Mouse (Mus musculus) neural tube, embryonic 14.5 days (tissue): ENCODE results near the gene Ercc8. TPM values are rescaled to one million over a fixed set of nuclear protein-coding genes. Genes with fewer than 3 reads are reported as not detected.

ENCODE experiments used
- ATAC-seq: fragments of 200-750 bp; cut with Nextera tagmentation; 2 replicates; pipeline ENCODE4 v1.8.0; 2017; ENCODE audit warnings: low read depth, mild to moderate bottlenecking, moderate TSS enrichment, moderate library complexity
- H3K27ac ChIP-seq: fragments of 300-500 bp; sonication (generic); 2 replicates; pipeline ENCODE4 v1.5.1; 2014; ENCODE audit warnings: low read depth, mild to moderate bottlenecking, control low read depth, low read length, moderate library complexity, mixed read lengths
- H3K27me3 ChIP-seq: fragments of 300-500 bp; sonication (generic); 2 replicates; pipeline ENCODE4 v1.6.1; 2014; ENCODE audit warnings: low read length; ENCODE audit not compliant: control insufficient read depth, insufficient read depth
- H3K36me3 ChIP-seq: fragments of 300-500 bp; sonication (generic); 2 replicates; pipeline ENCODE4 v1.6.1; 2014; ENCODE audit warnings: low read length, mixed read lengths; ENCODE audit not compliant: control insufficient read depth, insufficient read depth
- H3K4me1 ChIP-seq: fragments of 300-500 bp; sonication (generic); 2 replicates; pipeline ENCODE4 v1.6.1; 2014; ENCODE audit warnings: low read length; ENCODE audit not compliant: control insufficient read depth, insufficient read depth
- H3K4me2 ChIP-seq: fragments of 300-500 bp; sonication (generic); 2 replicates; pipeline ENCODE4 v1.6.1; 2014; ENCODE audit warnings: mild to moderate bottlenecking, low read depth, low read length, control low read depth
- H3K4me3 ChIP-seq: fragments of 300-500 bp; sonication (generic); 2 replicates; pipeline ENCODE4 v1.5.1; 2014; ENCODE audit warnings: low read depth, low read length, control low read depth, mixed read lengths
- H3K9ac ChIP-seq: fragments of 300-500 bp; sonication (generic); replicated peaks from 2 replicates; pipeline ENCODE4 v1.6.1; 2014; ENCODE audit warnings: low read depth, mild to moderate bottlenecking, control low read depth, low read length, mixed read lengths
- H3K9me3 ChIP-seq: fragments of 300-500 bp; sonication (generic); 2 replicates; pipeline ENCODE4 v1.6.1; 2016; ENCODE audit warnings: low read length; ENCODE audit not compliant: control insufficient read depth
- WGBS: fragments of 180-500 bp; shearing (Covaris S2); extraction: QIAGEN DNeasy Blood & Tissue Kit; methylation state at CpG from one replicate; pipeline ENCODE4 v1.1.7; 2014; 5-methylcytosine and 5-hydroxymethylcytosine counted together
- polyA plus RNA-seq: library from polyadenylated mRNA; unstranded; fragments of >200 nt; fragmentation: Nextera tagmentation; extraction: Ambion mirVana; gene quantifications from 2 replicates; pipeline ENCODE4 v1.2.1, GENCODE M21; 2014

Ercc8 gene
- polyA plus RNA-seq, 1 experiment from 2014 or later = 37.5 TPM

DNA sequence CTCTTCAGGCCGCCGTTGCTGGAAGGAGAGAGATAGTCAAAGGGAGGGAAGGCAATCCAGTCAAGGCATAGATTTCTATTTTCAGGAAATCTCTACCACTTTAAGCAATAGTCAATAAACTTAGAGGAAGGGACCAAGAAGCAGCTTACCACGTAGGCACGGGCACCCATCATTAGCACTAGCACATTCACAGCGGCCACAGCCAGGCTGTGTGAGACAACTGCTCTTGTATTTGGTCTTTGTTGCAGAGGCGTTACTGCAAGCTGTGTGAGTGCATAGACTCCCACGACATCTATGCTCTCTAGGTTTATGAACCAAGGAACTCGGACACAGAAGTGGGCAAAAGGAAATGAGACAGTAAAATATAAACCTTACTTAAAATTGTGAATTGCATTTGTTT is 14.4 kb upstream of the Ercc8 start:
- H3K36me3 ChIP-seq = no peaks in the 10 kb centered on the region
- H3K4me3 ChIP-seq = no peak overlapping the region
- no peak overlapping the region for H3K9ac ChIP-seq
- no peaks in the 10 kb centered on the region for H3K4me1 ChIP-seq
- 89% methylated on average over 8 of the region's 8 CpGs for WGBS
- no peak overlapping the region for H3K27ac ChIP-seq
- no peak overlapping the region for H3K4me2 ChIP-seq
- no peak for ATAC-seq
- no peaks in the 10 kb centered on the region for H3K27me3 ChIP-seq
- H3K9me3 ChIP-seq = no peaks in the 10 kb centered on the region

DNA sequence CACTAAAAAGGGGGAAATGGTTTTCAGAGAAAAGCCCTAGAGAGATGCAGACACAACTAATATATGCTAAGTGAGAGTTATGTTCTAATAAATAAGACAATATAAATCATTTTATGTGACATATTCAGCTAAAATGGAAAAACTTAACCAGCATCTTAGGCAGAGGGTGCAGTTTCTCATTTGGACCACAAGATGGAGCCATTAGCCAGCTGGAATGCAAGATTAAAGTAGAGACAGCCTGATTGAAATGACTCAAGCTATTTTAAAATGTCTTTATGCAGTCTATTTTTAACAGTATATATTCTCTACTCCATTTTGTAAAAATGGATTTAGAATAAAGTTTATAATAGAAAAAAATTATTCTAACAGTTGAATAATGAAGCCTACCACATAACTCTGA is 6.7 kb upstream of the Ercc8 start:
- Histone ChIP-seq H3K4me1 (no peaks in the 10 kb centered on the region), H3K4me2 (no peak overlapping the region), H3K9ac (no peak overlapping the region), H3K27ac (no peak overlapping the region), H3K36me3 (no peaks in the 10 kb centered on the region), H3K9me3 (no peaks in the 10 kb centered on the region), H3K27me3 (no peaks in the 10 kb centered on the region), H3K4me3 (no peak overlapping the region)
- no peak for ATAC-seq

DNA sequence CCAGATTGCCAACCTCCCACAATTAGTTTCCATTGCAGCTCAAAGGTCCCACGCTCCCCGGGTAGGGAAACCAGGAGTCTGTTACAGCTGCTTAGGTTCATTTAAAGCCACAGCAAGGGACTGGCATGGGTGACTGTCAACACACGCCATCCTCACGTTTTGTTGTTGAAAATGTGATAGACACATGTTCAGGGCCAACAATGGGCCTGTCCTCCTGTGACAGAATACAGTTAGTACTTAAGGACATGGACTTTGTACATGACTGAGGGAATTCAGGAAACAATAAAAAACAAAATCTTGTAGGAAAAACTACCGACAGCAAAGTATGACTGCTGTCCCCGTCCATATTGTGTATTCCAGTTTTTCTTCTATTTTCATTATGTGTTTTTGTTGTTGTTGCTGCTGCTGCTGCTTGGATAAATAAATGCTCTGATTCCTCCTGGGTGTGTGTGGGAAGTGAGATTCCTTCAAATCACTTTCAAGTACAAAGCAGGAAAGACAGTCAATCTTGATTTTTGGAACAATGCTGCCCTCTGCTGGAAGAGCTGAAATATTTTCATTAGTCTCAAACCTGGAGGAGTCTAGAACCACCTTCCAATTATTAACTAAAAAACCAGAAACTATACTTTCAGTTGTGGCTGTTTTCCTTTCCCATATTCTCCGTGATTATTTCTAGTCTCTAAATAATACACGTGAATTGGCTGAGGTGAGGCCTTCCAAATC is 5.7 kb upstream of the Ercc8 start:
- H3K9ac ChIP-seq = no peak overlapping the region
- no peak for ATAC-seq
- H3K4me1 ChIP-seq = peaks cover 4% of the 10 kb centered on the region; the same call in 1 of the 2 replicates
- no peak overlapping the region for H3K4me3 ChIP-seq
- no peaks in the 10 kb centered on the region for H3K27me3 ChIP-seq
- no peak overlapping the region for H3K4me2 ChIP-seq
- no peaks in the 10 kb centered on the region for H3K9me3 ChIP-seq
- WGBS = 68% methylated on average over 8 of the region's 8 CpGs
- no peak overlapping the region for H3K27ac ChIP-seq
- H3K36me3 ChIP-seq = no peaks in the 10 kb centered on the region

DNA sequence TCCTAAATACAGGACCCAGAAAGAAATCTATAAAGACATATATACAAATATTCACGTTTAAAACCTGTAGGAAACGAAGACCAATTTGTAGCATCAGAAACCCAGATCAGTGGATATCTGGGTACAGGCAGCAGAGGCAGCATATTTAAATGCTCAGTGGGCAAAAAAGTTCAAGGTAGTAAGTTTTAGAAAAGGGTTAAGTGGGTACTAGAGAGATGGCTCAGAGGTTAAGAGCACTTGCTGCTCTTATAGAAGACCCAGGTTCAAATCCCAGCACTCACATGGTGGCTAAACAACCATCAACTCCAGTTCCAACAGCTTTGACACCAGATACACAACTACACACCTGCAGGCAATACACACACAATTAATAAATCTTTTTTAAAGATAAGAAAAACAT is 1.4 kb upstream of the Ercc8 start:
- Histone ChIP-seq H3K27ac (no peak overlapping the region), H3K9ac (no peak overlapping the region), H3K4me3 (no peak overlapping the region), H3K4me1 (peaks cover 11% of the 10 kb centered on the region), H3K27me3 (no peaks in the 10 kb centered on the region), H3K36me3 (no peaks in the 10 kb centered on the region; the same call in 1 of the 2 replicates), H3K4me2 (no peak overlapping the region), H3K9me3 (no peaks in the 10 kb centered on the region)
- 84% methylated on average over 2 of the region's 2 CpGs for WGBS
- ATAC-seq = no peak

DNA sequence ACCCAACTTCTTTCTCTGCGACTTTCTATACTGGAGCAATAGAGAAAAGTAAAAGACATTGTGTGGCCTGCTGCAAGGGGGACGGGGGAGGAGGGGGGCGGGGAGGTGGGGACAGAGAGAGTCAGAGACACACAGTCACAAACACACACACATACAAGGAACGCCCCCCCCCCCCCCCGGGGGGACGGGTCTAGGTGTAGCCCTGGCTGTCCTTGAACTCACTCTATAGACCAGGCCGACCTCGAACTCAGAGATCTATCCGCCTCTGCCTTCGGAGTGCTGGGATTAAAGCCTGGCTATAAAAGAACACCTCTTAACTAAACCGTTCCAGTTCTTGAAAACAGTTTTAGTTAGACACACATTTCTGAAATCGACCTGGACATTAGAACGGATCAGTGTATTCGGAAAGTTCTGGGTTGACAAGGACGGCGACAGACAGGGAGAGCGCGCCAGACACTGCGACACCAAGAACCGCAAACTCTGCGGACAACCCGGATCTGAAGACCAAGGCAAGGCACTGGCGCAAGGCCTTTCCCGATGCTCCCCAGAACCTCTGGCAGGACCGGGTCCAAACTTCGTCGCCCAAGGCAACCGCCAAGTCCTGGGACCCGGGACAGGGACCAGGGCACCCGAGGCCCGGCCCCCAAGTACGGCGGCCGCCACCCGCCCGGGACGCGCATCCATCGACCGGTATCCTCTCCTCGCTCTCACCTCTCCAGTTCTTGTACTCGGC is 633 bp upstream of the Ercc8 start:
- Histone ChIP-seq H3K27me3 (no peaks in the 10 kb centered on the region), H3K9ac (peak overlapping the region; percentile 46; the same call in 1 of the 2 replicates), H3K4me1 (peaks cover 11% of the 10 kb centered on the region), H3K9me3 (no peaks in the 10 kb centered on the region), H3K27ac (no peak overlapping the region), H3K36me3 (no peaks in the 10 kb centered on the region; the same call in 1 of the 2 replicates), H3K4me2 (peak overlapping the region; percentile 79), H3K4me3 (peak overlapping the region; percentile 83)
- peak; percentile 62; the same call in 1 of the 2 replicates for ATAC-seq
- WGBS = 3% methylated on average over 41 of the region's 42 CpGs

DNA sequence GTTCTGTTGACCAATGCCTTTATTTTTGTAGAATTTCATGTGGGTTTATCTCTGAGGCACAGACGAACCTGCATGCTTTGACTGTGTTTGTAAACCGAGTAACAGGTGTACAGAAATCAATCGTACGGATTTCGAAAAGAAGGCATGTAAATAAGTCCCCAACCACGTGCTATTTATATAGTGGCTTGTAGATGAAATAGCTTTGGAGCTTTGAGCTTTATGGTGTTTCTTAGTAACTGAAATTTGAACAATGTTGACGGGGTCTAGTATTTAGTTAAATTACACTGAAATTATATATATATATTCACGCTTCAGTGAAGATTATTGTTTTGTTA is 677 bp downstream of the Ercc8 start:
- Histone ChIP-seq H3K9me3 (no peaks in the 10 kb centered on the region), H3K27ac (no peak overlapping the region), H3K9ac (peak overlapping the region; percentile 63), H3K27me3 (no peaks in the 10 kb centered on the region), H3K4me3 (peak overlapping the region; percentile 83), H3K36me3 (no peaks in the 10 kb centered on the region; the same call in 1 of the 2 replicates), H3K4me2 (peak overlapping the region; percentile 79), H3K4me1 (peaks cover 11% of the 10 kb centered on the region)
- no peak for ATAC-seq
- WGBS = 8% methylated on average over 8 of the region's 8 CpGs

DNA sequence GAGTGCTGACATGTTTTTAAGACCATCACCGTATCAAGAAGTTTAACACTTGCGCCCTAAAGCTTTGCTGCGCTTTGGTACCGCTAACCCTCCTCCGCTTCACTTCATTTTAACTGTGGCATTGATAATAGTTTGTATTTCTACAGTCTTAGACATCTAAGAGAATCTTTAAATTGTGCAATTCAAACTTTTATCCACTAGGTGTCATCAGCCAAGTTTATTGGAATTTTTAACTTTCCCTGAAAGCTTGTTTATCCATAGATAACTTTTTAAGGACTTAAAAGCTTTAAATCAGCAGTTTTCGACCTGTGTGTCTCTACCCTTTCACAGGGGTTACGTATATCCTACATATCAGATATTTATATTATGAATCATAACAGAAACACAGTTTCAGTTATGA is 1.4 kb downstream of the Ercc8 start:
- Histone ChIP-seq H3K27ac (no peak overlapping the region), H3K4me3 (no peak overlapping the region), H3K4me2 (no peak overlapping the region), H3K9ac (no peak overlapping the region), H3K9me3 (no peaks in the 10 kb centered on the region), H3K36me3 (no peaks in the 10 kb centered on the region; the same call in 1 of the 2 replicates), H3K27me3 (no peaks in the 10 kb centered on the region), H3K4me1 (peaks cover 11% of the 10 kb centered on the region)
- WGBS = 74% methylated on average over 7 of the region's 7 CpGs
- no peak for ATAC-seq

DNA sequence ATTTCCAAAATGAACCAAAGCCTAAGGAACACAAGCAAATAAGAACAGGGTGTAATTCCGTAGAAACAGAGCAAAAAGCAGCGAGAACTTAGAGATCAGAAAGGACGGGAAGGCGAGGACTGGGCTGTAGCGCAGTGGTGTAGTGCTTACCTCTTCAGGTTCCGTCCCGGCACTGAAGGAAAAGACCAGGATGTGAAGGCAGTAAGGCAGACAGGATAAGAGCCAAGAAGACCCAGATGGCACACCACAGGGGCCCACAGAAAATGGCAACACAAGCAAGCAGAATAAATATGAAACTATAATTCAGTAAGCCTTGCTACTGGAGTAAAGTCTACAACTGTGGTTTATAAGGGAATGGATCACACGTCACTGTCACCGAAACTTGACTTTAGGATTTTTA is 5.4 kb downstream of the Ercc8 start:
- WGBS = 95% methylated on average over 9 of the region's 9 CpGs
- peaks cover 7% of the 10 kb centered on the region for H3K4me1 ChIP-seq
- H3K27me3 ChIP-seq = no peaks in the 10 kb centered on the region
- H3K4me2 ChIP-seq = no peak overlapping the region
- no peak overlapping the region for H3K27ac ChIP-seq
- no peak overlapping the region for H3K9ac ChIP-seq
- no peaks in the 10 kb centered on the region; the same call in 1 of the 2 replicates for H3K36me3 ChIP-seq
- no peak for ATAC-seq
- H3K9me3 ChIP-seq = no peaks in the 10 kb centered on the region
- H3K4me3 ChIP-seq = no peak overlapping the region

DNA sequence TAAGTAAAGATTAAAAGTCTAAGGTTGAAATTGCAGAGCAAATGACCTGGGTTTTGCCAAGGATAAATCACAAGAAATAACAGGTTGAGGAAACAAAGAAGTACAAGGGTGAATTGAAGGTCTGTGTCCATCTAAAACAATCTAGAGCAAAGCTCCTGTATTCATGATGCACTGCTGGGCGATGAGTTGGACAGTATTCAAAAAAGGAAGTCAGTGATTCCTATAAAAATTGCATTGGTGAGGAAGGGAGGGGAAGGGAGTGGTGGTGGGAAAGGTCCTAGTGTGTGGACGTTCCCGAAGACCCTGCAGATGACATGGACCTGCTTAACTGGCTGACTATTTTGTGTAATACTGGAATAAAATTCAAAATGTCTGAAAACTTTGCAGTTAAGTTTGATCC is 6.1 kb downstream of the Ercc8 start:
- WGBS = 96% methylated on average over 3 of the region's 3 CpGs
- no peak overlapping the region for H3K9ac ChIP-seq

More for the DNA sequence above, 6.1 kb downstream of the Ercc8 start:
- H3K36me3 ChIP-seq = no peaks in the 10 kb centered on the region; the same call in 1 of the 2 replicates
- no peak overlapping the region for H3K27ac ChIP-seq
- H3K4me3 ChIP-seq = no peak overlapping the region
- no peak overlapping the region for H3K4me2 ChIP-seq
- H3K4me1 ChIP-seq = peaks cover 3% of the 10 kb centered on the region
- ATAC-seq = no peak
- H3K9me3 ChIP-seq = no peaks in the 10 kb centered on the region
- H3K27me3 ChIP-seq = no peaks in the 10 kb centered on the region
